In genomic region chr11:67975252-67975651, GRCm38 (mm10) we compare ENCODE assay signal across 9 mouse cellular contexts. TPM values are rescaled to one million over a fixed set of nuclear protein-coding genes. Genes with fewer than 3 reads are reported as not detected.
A peak's percentile ranks its signal among the peaks of the same experiment; 100 is the strongest.
DNase-seq lines count a peak whose midpoint lies in the region; TF ChIP-seq lines count a peak whose summit lies in the region.
"Had no signal": no experiment of that assay in that cellular context is flagged by ENCODE, and none has a peak within 500 bp of the region (broad histone marks: within the 10 kb centered on the region; RNA-seq: fewer than 3 reads in every experiment).

No protein-coding gene starts in this region.

- H3K27me3 ChIP-seq in cerebellum, adult 2 months (ENCODE audit: control insufficient read depth, insufficient read depth, low read length): no peaks in the 10 kb centered on the region

- DNase-seq in kidney, postnatal 4 days: peak; percentile 57 to 68
- no peak for DNase-seq in kidney, adult 9 months
- DNase-seq in A20 (ENCODE audit: low read depth, low spot score) (peak; percentile 43), ES-CJ7 (ENCODE audit: low read depth, low spot score) (peak; percentile 45)
- peak; percentile 50 for DNase-seq in forelimb bud, embryonic 11.5 days (ENCODE audit: low read depth, low spot score)
- no peak for DNase-seq in spleen, adult 18-20 months
- DNase-seq in cerebellum, adult 2 months: no peak
- DNase-seq in natural killer cell, adult 2 months (ENCODE audit: low spot score in 2 of 2): no peak

- no peak for TF ChIP-seq CTCF in cerebellum, adult 2 months (IDR thresholded peaks at IDR 0.05; ENCODE audit: borderline replicate concordance, insufficient read depth, low read depth, low read length)

- H3K27ac ChIP-seq in cerebellum, adult 2 months (ENCODE audit: insufficient read depth, low read length): no peak overlapping the region

- 19% methylated on average over 2 of the region's 2 CpGs for WGBS in cerebellum, adult 2 months

- no peak overlapping the region for H3K4me3 ChIP-seq in cerebellum, adult 2 months (replicated peaks; ENCODE audit: insufficient read depth, low read depth, low read length)

- H3K4me1 ChIP-seq in cerebellum, adult 2 months (ENCODE audit: control insufficient read depth, insufficient read depth, low read length): no peaks in the 10 kb centered on the region

- TF ChIP-seq POLR2A in cerebellum, adult 2 months (IDR thresholded peaks at IDR 0.05; ENCODE audit: borderline replicate concordance, insufficient read depth, low read length): no peak

RNA-seq across cellular contexts. Expression of gene Stx8, which starts 9.3 kb away (rescaled TPM):
- 37.3 and 39.6 TPM in 2 replicates for polyA plus RNA-seq in cerebellum, adult 2 months (2012; rRNA removed)

RNA-seq across cellular contexts. Expression of gene Cfap52, which starts 9.8 kb away (rescaled TPM):
- 0.72 and 1.6 TPM in 2 replicates for polyA plus RNA-seq in cerebellum, adult 2 months (2012; rRNA removed)
- polyA plus RNA-seq: liver, embryonic 16.5 days had no signal

RNA-seq across cellular contexts. Expression of gene Usp43, which starts 53.3 kb away (rescaled TPM):
- 0.44 and 0.70 TPM in 2 replicates for polyA plus RNA-seq in cerebellum, adult 2 months (2012; rRNA removed)

Comparison
In these comparisons a context has a peak if more than half of its experiments do, and no peak if none do; other contexts are left out.
1. DNase-seq: peak in kidney, postnatal 4 days (2 of 2), A20 (single experiment), ES-CJ7 (single experiment) and forelimb bud, embryonic 11.5 days (single experiment); none in kidney, adult 9 months (single experiment), spleen, adult 18-20 months (0 of 2), cerebellum, adult 2 months (0 of 2) and natural killer cell, adult 2 months (0 of 2).